ENCODE assay signal across 15 mouse cellular contexts in the genomic region with DNA sequence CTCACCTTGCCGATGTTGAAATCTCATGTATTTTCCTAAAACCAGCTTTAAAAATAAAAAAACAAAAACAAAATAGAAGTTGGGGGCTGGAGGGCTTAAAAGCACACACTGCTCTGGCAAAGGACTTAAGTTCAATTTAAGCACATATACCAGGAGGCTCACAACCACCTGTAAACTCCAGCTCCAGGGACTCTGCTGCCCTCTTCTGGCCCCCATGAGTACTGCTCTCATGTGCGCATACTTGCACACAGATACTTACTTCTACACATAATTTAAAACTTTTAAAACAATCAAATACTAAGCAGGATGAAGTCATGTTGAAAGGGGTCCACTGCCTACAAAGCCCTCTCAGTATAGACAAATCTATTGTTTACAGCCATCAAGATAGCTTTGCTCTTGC.
DNase-seq lines count a peak whose midpoint lies in the region; ATAC-seq and TF ChIP-seq lines count a peak whose summit lies in the region.
"Had no signal": no experiment of that assay in that cellular context is flagged by ENCODE, and none has a peak within 500 bp of the region (broad histone marks: within the 10 kb centered on the region; RNA-seq: fewer than 3 reads in every experiment).

No protein-coding gene starts in this region.

- DNase-seq in hindbrain, postnatal 0 days (ENCODE audit: low spot score), result no peak
- no peak for DNase-seq in hindbrain, embryonic 14.5 days (ENCODE audit: low spot score)
- DNase-seq in right cerebral cortex, postnatal 4 days, result peak; percentile 35
- DNase-seq in right cerebral cortex, postnatal 10 days (ENCODE audit: low spot score in 2 of 2), result no peak
- DNase-seq in ES-E14 (ENCODE audit: low read depth, low spot score), result peak; percentile 38
- DNase-seq in stomach, postnatal 0 days (ENCODE audit: low spot score), result no peak
- DNase-seq in ovary, postnatal 36 days (ENCODE audit: low spot score), result no peak
- no peak for DNase-seq in embryo, embryonic 11 days
- DNase-seq: adrenal gland, postnatal 36 days; lung, postnatal 10 days; right cerebral cortex, postnatal 25 days had no signal

- TF ChIP-seq EP300 in stomach, postnatal 0 days (optimal IDR thresholded peaks at IDR 0.05), result no peak

- no peaks in the 10 kb centered on the region for H3K9me3 ChIP-seq in hindbrain, postnatal 0 days (ENCODE audit: low read length)
- H3K9me3 ChIP-seq in hindbrain, embryonic 14.5 days (ENCODE audit: control insufficient read depth, low read length), result no peaks in the 10 kb centered on the region
- no peaks in the 10 kb centered on the region for H3K9me3 ChIP-seq in ES-E14 (ENCODE audit: control insufficient read depth, insufficient read depth, low read depth, low read length)
- no peaks in the 10 kb centered on the region for H3K9me3 ChIP-seq in stomach, postnatal 0 days (ENCODE audit: control insufficient read depth, low read length)
- H3K9me3 ChIP-seq: hindbrain, embryonic 13.5 days; midbrain, embryonic 15.5 days had no signal

- in situ Hi-C loops in ES-E14 (cut with MboI; ENCODE audit: low sequenced_read_pairs in 2 of 2, unreplicated experiment in 2 of 2), result no loop called here

- H3K4me3 ChIP-seq in hindbrain, postnatal 0 days (ENCODE audit: low read length), result no peak overlapping the region
- H3K4me3 ChIP-seq in hindbrain, embryonic 14.5 days (replicated peaks; ENCODE audit: low read length), result no peak overlapping the region
- no peak overlapping the region for H3K4me3 ChIP-seq in ES-E14 (ENCODE audit: insufficient read depth in 1 of 2, low read depth in 1 of 2, low read length in 2 of 2, poor library complexity in 1 of 2, severe bottlenecking in 1 of 2)
- H3K4me3 ChIP-seq in stomach, postnatal 0 days (ENCODE audit: low read depth, low read length), result no peak overlapping the region
- H3K4me3 ChIP-seq: erythroblast, embryonic 14.5 days; hindbrain, embryonic 13.5 days; midbrain, embryonic 15.5 days had no signal

- TF ChIP-seq CTCF in hindbrain, postnatal 0 days (IDR thresholded peaks at IDR 0.05; ENCODE audit: low read depth), result peak; percentile 56
- peak; percentile 65 for TF ChIP-seq CTCF in stomach, postnatal 0 days (IDR thresholded peaks at IDR 0.05; ENCODE audit: low read depth)

- no peak overlapping the region for H3K4me2 ChIP-seq in hindbrain, postnatal 0 days (ENCODE audit: low read depth, low read length)
- no peak overlapping the region for H3K4me2 ChIP-seq in hindbrain, embryonic 14.5 days (replicated peaks)
- no peak overlapping the region for H3K4me2 ChIP-seq in stomach, postnatal 0 days (replicated peaks; ENCODE audit: low read depth)
- H3K4me2 ChIP-seq: heart, embryonic 11.5 days; hindbrain, embryonic 13.5 days; midbrain, embryonic 15.5 days had no signal

- H3K36me3 ChIP-seq in hindbrain, postnatal 0 days (ENCODE audit: insufficient read depth, low read length), result no peaks in the 10 kb centered on the region
- peaks cover 4% of the 10 kb centered on the region for H3K36me3 ChIP-seq in hindbrain, embryonic 14.5 days (replicated peaks; ENCODE audit: control insufficient read depth, insufficient read depth)
- H3K36me3 ChIP-seq in ES-E14 (ENCODE audit: control insufficient read depth, insufficient read depth, low read length, poor library complexity, severe bottlenecking), result peaks cover 3% of the 10 kb centered on the region; the same call in 1 of the 2 replicates
- H3K36me3 ChIP-seq in stomach, postnatal 0 days (ENCODE audit: control insufficient read depth, insufficient read depth, low read length), result peaks cover 6% of the 10 kb centered on the region

- 0 out of 2 replicates have a peak, but pooled peaks cover 2% of the 10 kb centered on the region for H3K4me1 ChIP-seq in hindbrain, postnatal 0 days (ENCODE audit: insufficient read depth, low read length)
- H3K4me1 ChIP-seq in hindbrain, embryonic 14.5 days (replicated peaks; ENCODE audit: control insufficient read depth, insufficient read depth, low read length), result no peaks in the 10 kb centered on the region; the same call in 1 of the 2 replicates
- H3K4me1 ChIP-seq in ES-E14 (ENCODE audit: control insufficient read depth in 2 of 2, insufficient read depth in 2 of 2, low read length in 2 of 2, poor library complexity in 1 of 2), result peaks cover 3 to 14% of the 10 kb centered on the region in 2 experiments; a peak in 3 of 4 replicates
- H3K4me1 ChIP-seq in stomach, postnatal 0 days (replicated peaks; ENCODE audit: control insufficient read depth, insufficient read depth), result no peaks in the 10 kb centered on the region

- WGBS in hindbrain, postnatal 0 days, result 100% methylated on average over 2 of the region's 2 CpGs
- 97% methylated on average over 2 of the region's 2 CpGs for WGBS in hindbrain, embryonic 14.5 days
- 98% methylated on average over 2 of the region's 2 CpGs for WGBS in stomach, postnatal 0 days

- ATAC-seq in hindbrain, postnatal 0 days, result no peak
- ATAC-seq in hindbrain, embryonic 14.5 days (ENCODE audit: low FRiP score), result no peak
- ATAC-seq in stomach, postnatal 0 days (ENCODE audit: low FRiP score, low TSS enrichment), result no peak
- ATAC-seq: midbrain, embryonic 15.5 days had no signal

- no peaks in the 10 kb centered on the region for H3K27me3 ChIP-seq in hindbrain, postnatal 0 days (ENCODE audit: insufficient read depth, low read length)
- H3K27me3 ChIP-seq in hindbrain, embryonic 14.5 days (ENCODE audit: control insufficient read depth, insufficient read depth, low read length), result no peaks in the 10 kb centered on the region
- H3K27me3 ChIP-seq in stomach, postnatal 0 days (ENCODE audit: control insufficient read depth, insufficient read depth, low read length), result no peaks in the 10 kb centered on the region
- H3K27me3 ChIP-seq: hindbrain, embryonic 13.5 days; midbrain, embryonic 15.5 days had no signal

- H3K9ac ChIP-seq in hindbrain, postnatal 0 days (replicated peaks; ENCODE audit: low read length), result no peak overlapping the region
- H3K9ac ChIP-seq in hindbrain, embryonic 14.5 days, result no peak overlapping the region
- H3K9ac ChIP-seq in ES-E14 (ENCODE audit: insufficient read depth, low read depth, low read length, poor library complexity, severe bottlenecking), result no peak overlapping the region
- no peak overlapping the region for H3K9ac ChIP-seq in stomach, postnatal 0 days (ENCODE audit: low read length)
- H3K9ac ChIP-seq: hindbrain, embryonic 13.5 days; midbrain, embryonic 15.5 days had no signal

- no peak overlapping the region for H3K27ac ChIP-seq in hindbrain, postnatal 0 days
- H3K27ac ChIP-seq in hindbrain, embryonic 14.5 days, result no peak overlapping the region
- no peak overlapping the region for H3K27ac ChIP-seq in ES-E14 (ENCODE audit: insufficient read depth, low read depth, low read length, poor library complexity, severe bottlenecking)
- no peak overlapping the region for H3K27ac ChIP-seq in stomach, postnatal 0 days (replicated peaks)
- H3K27ac ChIP-seq: midbrain, embryonic 15.5 days had no signal

TF ChIP-seq in ES-E14, 5 proteins besides CTCF, POLR2A, EP300 and RAD21:
- TF ChIP-seq ZC3H11A (IDR thresholded peaks at IDR 0.05; ENCODE audit: borderline replicate concordance, low read depth, low read length) (peak; percentile 60; the same call in 1 of the 2 replicates), ZNF384 (IDR thresholded peaks at IDR 0.05; ENCODE audit: low read depth, low read length) (no peak)

Comparison
In these comparisons a context has a peak if more than half of its experiments do, and no peak if none do; other contexts are left out.
1. DNase-seq: peak in right cerebral cortex, postnatal 4 days (single experiment) and ES-E14 (single experiment); none in hindbrain, postnatal 0 days (single experiment), hindbrain, embryonic 14.5 days (single experiment), right cerebral cortex, postnatal 10 days (0 of 2), stomach, postnatal 0 days (single experiment), ovary, postnatal 36 days (single experiment) and embryo, embryonic 11 days (single experiment).